Mouse (Mus musculus) olfactory bulb, adult 2 months (tissue): ENCODE measurements around the gene Rnf215.

Experiments used
- CTCF ChIP-seq: fragments of 200-500 bp; IDR thresholded peaks from 2 replicates; pipeline ENCODE4 v1.5.1; 2012; ENCODE audit warnings: low read depth, mild to moderate bottlenecking, low read length, moderate library complexity; ENCODE audit not compliant: insufficient read depth
- POLR2A ChIP-seq: fragments of 200-500 bp; IDR thresholded peaks from 2 replicates; pipeline ENCODE4 v1.6.1; 2012; ENCODE audit warnings: mild to moderate bottlenecking, low read depth, low read length, moderate library complexity; ENCODE audit not compliant: insufficient read depth

DNA sequence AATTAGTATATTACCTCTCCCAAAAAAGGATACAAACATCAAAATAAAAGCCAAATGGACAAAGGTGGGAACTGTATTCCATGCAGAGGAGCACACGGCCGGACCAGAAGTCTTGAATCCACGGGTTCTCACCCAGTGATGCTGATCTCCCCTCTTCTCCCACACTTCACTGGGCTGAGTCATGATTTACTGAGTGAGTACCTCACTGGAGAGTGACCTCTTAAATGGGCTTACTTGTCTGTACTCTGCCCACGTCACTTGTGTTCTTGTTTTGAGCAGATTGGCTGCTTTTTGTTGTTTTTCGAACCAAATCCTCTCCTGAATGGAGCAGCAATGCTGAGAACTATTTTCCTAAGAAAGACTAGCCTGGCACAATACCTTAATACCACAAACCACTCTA is 30.0 kb upstream of the Rnf215 start:
- TF ChIP-seq CTCF (no peak), POLR2A (no peak)
